Comparison of ENCODE assay signal across 19 mouse cellular contexts in the genomic region with DNA sequence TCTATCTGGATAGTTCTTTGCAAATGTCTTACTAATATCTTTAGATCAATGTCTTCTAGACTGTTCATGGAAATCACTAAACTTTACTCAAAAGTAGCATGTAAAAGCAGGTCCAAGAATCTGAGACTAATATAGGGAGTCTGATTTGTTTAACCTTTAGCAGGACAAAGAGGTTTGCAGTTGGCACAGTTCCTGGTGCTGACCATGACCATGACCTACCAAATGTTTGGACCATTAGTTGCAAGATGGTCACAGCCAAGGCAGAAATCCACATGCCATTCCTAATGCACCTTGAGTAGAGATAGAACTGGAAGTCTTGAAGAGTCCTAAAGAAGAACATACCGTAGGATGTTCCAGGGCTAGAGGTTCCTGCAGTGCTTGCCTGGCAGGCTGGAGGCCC. TPM values are rescaled to one million over a fixed set of nuclear protein-coding genes. Genes with fewer than 3 reads are reported as not detected.
"Had no signal": no experiment of that assay in that cellular context is flagged by ENCODE, and none has a peak within 500 bp of the region (broad histone marks: within the 10 kb centered on the region; RNA-seq: fewer than 3 reads in every experiment).

No protein-coding gene starts in this region.

- ATAC-seq: lung, postnatal 0 days; midbrain, embryonic 13.5 days had no signal

- H3K4me1 ChIP-seq: limb, embryonic 12.5 days; liver, embryonic 15.5 days; midbrain, embryonic 13.5 days had no signal

- H3K9ac ChIP-seq: limb, embryonic 12.5 days; liver, embryonic 15.5 days; midbrain, embryonic 13.5 days had no signal

- H3K27me3 ChIP-seq: limb, embryonic 12.5 days; liver, embryonic 15.5 days; midbrain, embryonic 13.5 days had no signal

- H3K4me2 ChIP-seq: limb, embryonic 12.5 days; liver, embryonic 15.5 days; midbrain, embryonic 13.5 days had no signal

- H3K9me3 ChIP-seq: limb, embryonic 12.5 days; liver, embryonic 15.5 days; midbrain, embryonic 13.5 days had no signal

- H3K4me3 ChIP-seq: limb, embryonic 12.5 days; liver, embryonic 15.5 days; midbrain, embryonic 13.5 days had no signal

- H3K27ac ChIP-seq: limb, embryonic 12.5 days; liver, embryonic 15.5 days; midbrain, embryonic 13.5 days had no signal

- DNase-seq: kidney, adult 18-20 months; kidney, postnatal 14 days; layer of hippocampus, adult 9-11 months; liver; lung, adult 2 months; lung, postnatal 36 days; right cerebral cortex, postnatal 25 days; thymus, postnatal 4 days had no signal

- H3K36me3 ChIP-seq: limb, embryonic 12.5 days; liver, embryonic 15.5 days; midbrain, embryonic 13.5 days had no signal

RNA-seq across cellular contexts. Expression of a gene that starts 37.4 kb away (rescaled TPM):
- total RNA-seq: layer of hippocampus, adult 18-20 months; left cerebral cortex, postnatal 36 days; megakaryocyte progenitor cell, adult 5-6 weeks; midbrain, postnatal 0 days had no signal
- polyA plus RNA-seq: limb, embryonic 12.5 days; lung, postnatal 0 days; midbrain, embryonic 13.5 days; midbrain, postnatal 0 days; neural tube, embryonic 14.5 days; small intestine, adult 2 months; thymus, postnatal 0 days had no signal
